Mouse (Mus musculus) forebrain, embryonic 16.5 days (tissue): ENCODE results near the gene Cad. TPM values are rescaled to one million over a fixed set of nuclear protein-coding genes. Genes with fewer than 3 reads are reported as not detected.

Experiments
- ATAC-seq: fragments of 200-750 bp; cut with Nextera tagmentation; 2 replicates; pipeline ENCODE4 v1.8.0; 2017; ENCODE audit warnings: mild to moderate bottlenecking, moderate library complexity
- H3K27ac ChIP-seq: fragments of 300-500 bp; sonication (generic); 2 replicates; pipeline ENCODE4 v1.5.1; 2014; ENCODE audit warnings: low read length, control low read depth
- H3K27me3 ChIP-seq: fragments of 300-500 bp; sonication (generic); replicated peaks from 2 replicates; pipeline ENCODE4 v1.6.1; 2014; ENCODE audit warnings: low read length; ENCODE audit not compliant: control insufficient read depth, insufficient read depth
- H3K36me3 ChIP-seq: fragments of 300-500 bp; sonication (generic); 2 replicates; pipeline ENCODE4 v1.6.1; 2014; ENCODE audit not compliant: control insufficient read depth, insufficient read depth
- H3K4me1 ChIP-seq: fragments of 300-500 bp; sonication (generic); replicated peaks from 2 replicates; pipeline ENCODE4 v1.6.1; 2014; ENCODE audit warnings: low read length; ENCODE audit not compliant: control insufficient read depth, insufficient read depth
- H3K4me2 ChIP-seq: fragments of 300-500 bp; sonication (generic); 2 replicates; pipeline ENCODE4 v1.6.1; 2014; ENCODE audit warnings: mild to moderate bottlenecking, low read length, control low read depth
- H3K4me3 ChIP-seq: fragments of 300-500 bp; sonication (generic); replicated peaks from 2 replicates; pipeline ENCODE4 v1.5.1; 2014; ENCODE audit warnings: mild to moderate bottlenecking, low read length, control low read depth
- H3K9ac ChIP-seq: fragments of 300-500 bp; sonication (generic); replicated peaks from 2 replicates; pipeline ENCODE4 v1.6.1; 2014; ENCODE audit warnings: low read depth, low read length, control low read depth
- H3K9me3 ChIP-seq: fragments of 300-500 bp; sonication (generic); 2 replicates; pipeline ENCODE4 v1.6.1; 2016; ENCODE audit warnings: low read length; ENCODE audit not compliant: control insufficient read depth
- WGBS: fragments of 180-500 bp; shearing (Covaris S2); extraction: QIAGEN DNeasy Blood & Tissue Kit; methylation state at CpG from one replicate; pipeline ENCODE4 v1.1.7; 2014; 5-methylcytosine and 5-hydroxymethylcytosine counted together
- polyA plus RNA-seq: library from polyadenylated mRNA; unstranded; fragments of >200 nt; fragmentation: Nextera tagmentation; extraction: Ambion mirVana; gene quantifications from 2 replicates; pipeline ENCODE4 v1.2.1, GENCODE M21; 2015

Cad gene
- polyA plus RNA-seq, 1 experiment from 2014 or later = 19.8 TPM

- ATAC-seq = no peak
- no peaks in the 10 kb centered on the region for H3K9me3 ChIP-seq
- H3K27ac ChIP-seq = no peak overlapping the region
- H3K4me1 ChIP-seq = no peaks in the 10 kb centered on the region
- H3K4me3 ChIP-seq = no peak overlapping the region
- WGBS = 87% methylated on average over 8 of the region's 8 CpGs
- no peaks in the 10 kb centered on the region for H3K36me3 ChIP-seq
- no peak overlapping the region for H3K9ac ChIP-seq
- H3K4me2 ChIP-seq = no peak overlapping the region
- H3K27me3 ChIP-seq = no peaks in the 10 kb centered on the region
These were observed 66.5 kb downstream of the Cad start for GRCm38 (mm10) chr5:31121111-31121510.

- no peaks in the 10 kb centered on the region for H3K27me3 ChIP-seq
- 39% methylated on average over 2 of the region's 2 CpGs for WGBS
- H3K27ac ChIP-seq = no peak overlapping the region
- no peak overlapping the region for H3K9ac ChIP-seq
- H3K4me2 ChIP-seq = no peak overlapping the region
- H3K36me3 ChIP-seq = no peaks in the 10 kb centered on the region
- no peak overlapping the region for H3K4me3 ChIP-seq
- H3K9me3 ChIP-seq = no peaks in the 10 kb centered on the region
- no peak for ATAC-seq
- H3K4me1 ChIP-seq = no peaks in the 10 kb centered on the region
These were observed 68.9 kb downstream of the Cad start for GRCm38 (mm10) chr5:31123481-31123880.

GRCm38 (mm10) chr5:31126050-31126449 lies 71.5 kb downstream of the Cad start:
- Histone ChIP-seq H3K9ac (no peak overlapping the region), H3K36me3 (no peaks in the 10 kb centered on the region), H3K4me3 (no peak overlapping the region), H3K27me3 (no peaks in the 10 kb centered on the region), H3K4me1 (no peaks in the 10 kb centered on the region), H3K27ac (no peak overlapping the region), H3K9me3 (no peaks in the 10 kb centered on the region), H3K4me2 (no peak overlapping the region)
- 45% methylated on average over 5 of the region's 5 CpGs for WGBS
- no peak for ATAC-seq

Other genes starting within 250 kb of the Cad start
- 98.6 and 118 TPM in 2 replicates for gene Mapre3, start 240.1 kb upstream of the Cad start, polyA plus RNA-seq
- 50.6 and 52.7 TPM in 2 replicates for gene Tmem214, start 186.8 kb upstream of the Cad start, polyA plus RNA-seq
- 22.7 and 23.3 TPM in 2 replicates for gene Agbl5, start 166.1 kb upstream of the Cad start, polyA plus RNA-seq
- gene Ost4, start 147.0 kb upstream of the Cad start, polyA plus RNA-seq = 216 and 217 TPM in 2 replicates
- gene Emilin1, start 141.4 kb upstream of the Cad start, polyA plus RNA-seq = 13.5 and 20.5 TPM in 2 replicates
- gene Khk, start 133.3 kb upstream of the Cad start, polyA plus RNA-seq = 6.3 and 7.7 TPM in 2 replicates
- gene Cgref1, start 109.2 kb upstream of the Cad start, polyA plus RNA-seq = 15.8 and 29.0 TPM in 2 replicates
- gene Preb, start 94.4 kb upstream of the Cad start, polyA plus RNA-seq = 135 and 140 TPM in 2 replicates
- gene Tcf23, start 86.1 kb upstream of the Cad start, polyA plus RNA-seq = not detected in 2 replicates
- 155 and 158 TPM in 2 replicates for gene Atraid, start 6.5 kb upstream of the Cad start, polyA plus RNA-seq
- gene Slc5a6, start 5.9 kb upstream of the Cad start, polyA plus RNA-seq = 15.7 and 18.2 TPM in 2 replicates
- not detected in 2 replicates for gene Dnajc5g, start 51.5 kb downstream of the Cad start, polyA plus RNA-seq
- gene Slc30a3, start 53.5 kb downstream of the Cad start, polyA plus RNA-seq = 1.6 and 1.9 TPM in 2 replicates
- not detected in 2 replicates for gene Trim54, start 61.9 kb downstream of the Cad start, polyA plus RNA-seq
- gene Ucn, start 84.0 kb downstream of the Cad start, polyA plus RNA-seq = not detected in 2 replicates
- 49.4 and 50.1 TPM in 2 replicates for gene Mpv17, start 99.5 kb downstream of the Cad start, polyA plus RNA-seq
- 1.8 and 2.5 TPM in 2 replicates for gene Gm29609, start 125.1 kb downstream of the Cad start, polyA plus RNA-seq
- 72.1 and 79.4 TPM in 2 replicates for gene Gtf3c2, start 125.4 kb downstream of the Cad start, polyA plus RNA-seq
- 131 and 139 TPM in 2 replicates for gene Snx17, start 138.4 kb downstream of the Cad start, polyA plus RNA-seq
- 91.0 and 93.4 TPM in 2 replicates for gene Eif2b4, start 138.7 kb downstream of the Cad start, polyA plus RNA-seq
- 13.0 and 14.7 TPM in 2 replicates for gene Zfp513, start 147.5 kb downstream of the Cad start, polyA plus RNA-seq
- gene Ppm1g, start 165.9 kb downstream of the Cad start, polyA plus RNA-seq = 169 and 175 TPM in 2 replicates
- 169 and 170 TPM in 2 replicates for gene Nrbp1, start 186.1 kb downstream of the Cad start, polyA plus RNA-seq
- gene Gm9970, start 186.5 kb downstream of the Cad start, polyA plus RNA-seq = 0.99 TPM in 1 of 2 replicates, not detected in the other
- gene Krtcap3, start 196.9 kb downstream of the Cad start, polyA plus RNA-seq = 2.4 and 3.8 TPM in 2 replicates
- gene Ift172, start 236.3 kb downstream of the Cad start, polyA plus RNA-seq = 34.2 and 39.4 TPM in 2 replicates
- 81.8 and 90.6 TPM in 2 replicates for gene Fndc4, start 241.3 kb downstream of the Cad start, polyA plus RNA-seq
- gene Gckr, start 242.7 kb downstream of the Cad start, polyA plus RNA-seq = 0.27 TPM in 1 of 2 replicates, not detected in the other